Mouse (Mus musculus) urinary bladder, postnatal 14 days (tissue): ENCODE data around the gene Baiap3.
"Not testable (repeated sequence)": the region's sequence is repeated elsewhere in the genome, so short reads cannot be mapped to it uniquely, and the experiment has no call there.

Experiments used
- DNase-seq: peaks from one replicate; pipeline ENCODE4 v3.0.0; 2021; ENCODE audit warnings: low spot score

Baiap3 gene

GRCm38 (mm10) chr17:25248033-25248750 lies 8.0 kb downstream of the Baiap3 start:
- no peak for DNase-seq

GRCm38 (mm10) chr17:25244239-25244638 lies 11.9 kb downstream of the Baiap3 start:
- peak; percentile 86 for DNase-seq

GRCm38 (mm10) chr17:25243131-25243780 lies 12.9 kb downstream of the Baiap3 start:
- no peak for DNase-seq

- peak; percentile 87 for DNase-seq
Observed at GRCm38 (mm10) chr17:25239695-25240636, 16.2 kb downstream of the Baiap3 start, which contains the start of the genes Gnptg and Tsr3. Gene Gnptg, minus strand, starts transcription at chr17:25240124. Gene Tsr3, plus strand, starts transcription at chr17:25240170.

GRCm38 (mm10) chr17:25235635-25236034 lies 20.5 kb downstream of the Baiap3 start:
- DNase-seq: no peak

GRCm38 (mm10) chr17:25231621-25232020 lies 24.5 kb downstream of the Baiap3 start:
- DNase-seq: not testable (repeated sequence)

GRCm38 (mm10) chr17:25230700-25231099 lies 25.5 kb downstream of the Baiap3 start:
- DNase-seq: no peak

GRCm38 (mm10) chr17:25230014-25230655 lies 26.0 kb downstream of the Baiap3 start:
- DNase-seq: not testable (repeated sequence)

- no peak for DNase-seq
Observed at GRCm38 (mm10) chr17:25227991-25228390, 28.2 kb downstream of the Baiap3 start.

- no peak for DNase-seq
Observed at GRCm38 (mm10) chr17:25225659-25226058, 30.5 kb downstream of the Baiap3 start.

- no peak for DNase-seq
Observed at GRCm38 (mm10) chr17:25224586-25225222, 31.5 kb downstream of the Baiap3 start.

GRCm38 (mm10) chr17:25222951-25223601 lies 33.1 kb downstream of the Baiap3 start:
- DNase-seq: no peak

- DNase-seq: not testable (repeated sequence)
Observed at GRCm38 (mm10) chr17:25222504-25222940, 33.6 kb downstream of the Baiap3 start.

- DNase-seq: peak; percentile 81
Observed at GRCm38 (mm10) chr17:25221821-25222503, 34.2 kb downstream of the Baiap3 start.

- no peak for DNase-seq
Observed at GRCm38 (mm10) chr17:25220746-25221145, 35.4 kb downstream of the Baiap3 start.

GRCm38 (mm10) chr17:25219492-25220295 lies 36.5 kb downstream of the Baiap3 start:
- no peak for DNase-seq

GRCm38 (mm10) chr17:25218967-25219366 lies 37.2 kb downstream of the Baiap3 start:
- no peak for DNase-seq

- no peak for DNase-seq
Observed at GRCm38 (mm10) chr17:25215431-25215830, 40.7 kb downstream of the Baiap3 start.

GRCm38 (mm10) chr17:25211705-25212104 lies 44.5 kb downstream of the Baiap3 start:
- DNase-seq: no peak
